Mouse (Mus musculus) bone marrow, adult 2 months (tissue): ENCODE results near the gene Gm45837. TPM values are rescaled to one million over a fixed set of nuclear protein-coding genes. Genes with fewer than 3 reads are reported as not detected.

Experiments used
- H3K27ac ChIP-seq: fragments of 200-500 bp; 2 replicates; pipeline ENCODE4 v1.5.1; 2012; ENCODE audit warnings: low read depth, mild to moderate bottlenecking, control low read depth, inconsistent platforms, low read length; ENCODE audit not compliant: control insufficient read depth, poor library complexity, insufficient read depth
- H3K4me1 ChIP-seq: fragments of 200-500 bp; 2 replicates; pipeline ENCODE4 v1.6.1; 2011; ENCODE audit warnings: low read length; ENCODE audit not compliant: control insufficient read depth, insufficient read depth
- H3K4me3 ChIP-seq: fragments of 200-500 bp; replicated peaks from 2 replicates; pipeline ENCODE3; 2011; ENCODE audit warnings: mild to moderate bottlenecking, low read depth, low read length, control low read depth; ENCODE audit not compliant: control insufficient read depth
- CTCF ChIP-seq: fragments of 200-500 bp; IDR thresholded peaks from 2 replicates; pipeline ENCODE4 v1.5.1; 2011; ENCODE audit warnings: low read length, control low read depth; ENCODE audit not compliant: control insufficient read depth, insufficient read depth
- POLR2A ChIP-seq: fragments of 200-500 bp; IDR thresholded peaks from 2 replicates; pipeline ENCODE4 v1.6.1; 2011; ENCODE audit warnings: low read depth, mild to moderate bottlenecking, control low read depth, low read length, borderline replicate concordance; ENCODE audit not compliant: control insufficient read depth
- WGBS: fragments of 180-500 bp; shearing (Covaris S2); methylation state at CpG from one replicate; pipeline ENCODE4 v1.1.7; 2018; 5-methylcytosine and 5-hydroxymethylcytosine counted together
- polyA plus RNA-seq: library from polyadenylated mRNA; stranded (reverse); fragments of >200 nt; gene quantifications from 2 replicates; pipeline ENCODE4 v1.2.4, GENCODE M21; 2011; ENCODE audit warnings: low replicate concordance; ENCODE audit not compliant: missing spikeins, insufficient read depth, insufficient read length

The Gm45837 gene
- polyA plus RNA-seq, 1 experiment: 43.8 TPM

DNA sequence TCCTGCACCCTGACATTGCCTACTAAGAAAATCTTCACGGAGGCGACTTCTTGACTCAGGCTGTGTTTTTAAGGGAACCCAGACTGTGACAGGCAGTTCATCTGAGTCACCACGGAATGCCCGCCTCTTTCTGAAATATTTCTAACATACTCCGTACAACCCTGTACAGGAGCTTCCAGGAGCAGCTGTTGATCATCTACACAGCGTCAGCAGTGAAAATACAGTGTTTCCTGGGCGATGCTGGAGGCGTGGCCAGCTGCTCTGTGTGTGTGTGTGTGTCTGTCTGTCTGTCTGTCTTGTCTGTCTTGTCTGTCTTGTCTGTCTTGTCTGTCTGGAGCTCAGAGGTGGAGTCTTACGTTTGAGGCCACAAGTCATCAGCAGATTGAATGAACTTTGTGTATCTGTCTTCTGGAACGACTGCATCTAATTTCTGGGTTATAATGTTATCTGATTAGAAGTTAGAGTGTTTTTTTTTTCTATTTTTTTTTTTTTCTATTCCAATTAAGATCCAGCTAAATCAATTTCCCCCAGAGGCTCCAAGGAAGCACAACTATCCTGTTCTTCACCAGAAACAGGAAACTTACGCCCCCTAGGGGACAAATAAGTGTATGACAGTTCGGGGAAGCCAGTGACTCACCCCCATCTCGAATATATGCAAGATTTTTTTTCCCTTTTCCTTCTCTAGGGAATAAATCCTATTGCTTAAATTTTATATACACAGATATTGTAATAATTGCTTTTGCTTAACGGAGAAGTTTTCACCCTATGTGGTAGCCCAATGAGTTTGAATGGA, 127.7 kb downstream of the Gm45837 start:
- no peak for TF ChIP-seq CTCF
- Histone ChIP-seq H3K4me3 (peak overlapping the region; percentile 9), H3K27ac (no peak overlapping the region), H3K4me1 (no peaks in the 10 kb centered on the region; the same call in 1 of the 2 replicates)
- WGBS: 19% methylated on average over 14 of the region's 14 CpGs

DNA sequence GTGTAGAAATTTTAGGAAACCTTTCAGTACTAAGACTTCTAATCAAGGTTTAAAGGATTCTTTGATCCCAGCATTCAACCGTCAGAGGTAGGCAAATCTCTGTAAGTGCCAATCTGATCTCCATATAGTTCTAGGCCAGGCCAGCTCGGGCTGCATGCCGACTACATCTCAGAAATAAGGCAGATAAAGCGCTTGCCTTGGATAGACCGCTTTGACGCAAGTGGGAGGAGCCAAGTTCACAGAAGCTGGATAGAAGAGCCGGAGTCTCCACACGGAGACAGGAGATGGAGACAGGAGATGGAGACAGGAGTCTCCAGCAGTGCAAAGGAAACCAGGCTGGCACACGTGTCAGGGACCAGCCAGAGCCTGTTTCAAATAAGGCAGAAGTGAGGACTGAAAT, 129.1 kb downstream of the Gm45837 start:
- 81% methylated on average over 9 of the region's 9 CpGs for WGBS
- TF ChIP-seq POLR2A (no peak), CTCF (no peak)

DNA sequence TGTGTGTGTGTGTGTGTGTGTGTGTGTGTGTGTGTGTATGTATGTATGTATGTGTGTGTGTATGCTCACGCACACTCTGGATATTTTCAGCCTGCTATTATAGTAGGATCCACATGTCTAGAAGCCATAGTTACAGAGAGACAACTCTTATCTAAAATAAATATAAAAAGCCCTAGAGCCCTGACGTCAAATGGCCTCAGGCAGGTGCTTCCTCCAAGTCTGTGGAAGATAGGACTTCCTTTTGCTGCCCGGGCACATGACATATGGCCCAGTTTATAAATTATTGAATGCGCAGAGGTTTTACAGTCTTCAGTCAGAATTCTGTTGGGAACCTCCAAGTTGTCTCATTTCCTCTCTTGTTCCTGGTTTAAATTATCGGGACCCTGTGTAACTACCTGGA, 130.0 kb downstream of the Gm45837 start:
- TF ChIP-seq POLR2A (no peak), CTCF (no peak)
- H3K4me1 ChIP-seq: no peaks in the 10 kb centered on the region; the same call in 1 of the 2 replicates
- 13% methylated on average over 5 of the region's 5 CpGs for WGBS

More for the DNA sequence above, 129.1 kb downstream of the Gm45837 start:
- Histone ChIP-seq H3K27ac (no peak overlapping the region), H3K4me1 (no peaks in the 10 kb centered on the region; the same call in 1 of the 2 replicates), H3K4me3 (no peak overlapping the region)

GRCm38 (mm10) chr7:101541132-101541531, 130.4 kb downstream of the Gm45837 start:
- Histone ChIP-seq H3K4me1 (no peaks in the 10 kb centered on the region; the same call in 1 of the 2 replicates), H3K4me3 (no peak overlapping the region), H3K27ac (no peak overlapping the region)
- 2% methylated on average over 11 of the region's 11 CpGs for WGBS
- TF ChIP-seq POLR2A (no peak), CTCF (peak; percentile 66)

More for the DNA sequence above, 130.0 kb downstream of the Gm45837 start:
- Histone ChIP-seq H3K27ac (no peak overlapping the region), H3K4me3 (no peak overlapping the region)

- 88% methylated on average over 10 of the region's 10 CpGs for WGBS
- no peak overlapping the region for H3K4me3 ChIP-seq
- TF ChIP-seq CTCF: no peak
- no peak for TF ChIP-seq POLR2A
- no peaks in the 10 kb centered on the region; the same call in 1 of the 2 replicates for H3K4me1 ChIP-seq
- H3K27ac ChIP-seq: no peak overlapping the region
These were observed 131.0 kb downstream of the Gm45837 start for GRCm38 (mm10) chr7:101541734-101542133.

GRCm38 (mm10) chr7:101547651-101548050, 137.0 kb downstream of the Gm45837 start:
- Histone ChIP-seq H3K4me1 (no peaks in the 10 kb centered on the region; the same call in 1 of the 2 replicates), H3K4me3 (no peak overlapping the region), H3K27ac (no peak overlapping the region)
- WGBS: 48% methylated on average over 3 of the region's 3 CpGs
- TF ChIP-seq POLR2A: no peak
- TF ChIP-seq CTCF: no peak

DNA sequence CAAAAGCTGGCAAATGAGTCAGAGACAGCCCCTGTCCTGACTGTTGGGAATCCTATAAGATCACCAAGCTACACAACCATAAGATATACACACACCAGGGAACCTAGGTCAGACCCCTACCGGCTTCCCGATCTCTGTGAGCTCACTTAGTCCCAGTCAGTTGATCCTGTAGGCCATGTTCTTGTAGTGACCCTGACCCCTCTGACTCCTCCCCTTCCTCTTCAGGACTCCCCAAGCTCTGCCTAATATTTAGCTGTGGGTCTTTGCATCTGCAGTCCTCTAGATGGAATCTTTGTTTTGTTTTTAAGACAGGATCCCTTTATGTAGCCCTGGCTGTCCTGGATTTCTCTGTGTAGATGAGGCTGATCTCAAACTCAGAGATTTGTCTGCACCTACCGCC, 138.6 kb downstream of the Gm45837 start:
- WGBS: 82% methylated on average over 3 of the region's 3 CpGs
- TF ChIP-seq CTCF (no peak), POLR2A (no peak)
- H3K4me1 ChIP-seq: no peaks in the 10 kb centered on the region; the same call in 1 of the 2 replicates
- H3K27ac ChIP-seq: no peak overlapping the region
- H3K4me3 ChIP-seq: no peak overlapping the region

DNA sequence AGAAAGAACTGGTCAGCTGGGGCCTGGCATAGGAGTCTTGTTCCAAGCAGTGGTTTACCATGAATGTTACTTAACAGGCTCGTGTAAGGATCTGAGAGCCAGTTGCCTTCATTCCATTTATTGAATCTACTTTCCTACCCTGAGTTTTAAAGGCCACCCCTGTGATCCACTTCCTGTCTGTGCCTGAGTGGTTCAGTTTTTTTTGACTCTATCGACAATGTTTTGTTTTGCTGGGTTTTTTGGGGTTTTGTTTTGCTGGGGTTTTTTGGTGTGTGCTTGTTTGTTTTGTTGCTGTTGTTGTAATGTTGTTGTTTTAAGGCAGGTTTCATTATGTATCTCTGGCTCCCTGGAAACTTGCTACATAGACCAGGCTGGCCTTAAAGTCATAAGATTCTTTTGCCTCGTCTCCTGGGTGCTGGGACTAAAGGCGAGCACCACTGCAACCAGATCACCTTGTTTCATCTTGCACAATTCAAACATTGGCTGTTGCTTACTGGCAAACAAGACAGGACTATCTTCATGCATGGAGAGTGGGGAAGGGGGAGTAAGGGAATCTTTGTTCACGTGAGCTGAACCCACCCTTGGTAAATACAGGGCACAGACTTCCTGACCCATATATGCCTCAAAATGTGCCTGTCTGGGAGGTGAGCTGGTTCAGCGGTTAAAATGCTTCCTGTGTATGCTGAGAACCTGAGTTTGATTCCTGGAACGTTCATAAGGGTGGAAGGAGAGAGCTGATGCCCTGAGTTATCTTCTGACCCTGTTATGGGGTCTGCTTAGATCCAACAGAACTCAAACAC, 140.2 kb downstream of the Gm45837 start:
- no peak overlapping the region for H3K27ac ChIP-seq
- TF ChIP-seq CTCF: no peak
- TF ChIP-seq POLR2A: no peak
- no peaks in the 10 kb centered on the region; the same call in 1 of the 2 replicates for H3K4me1 ChIP-seq
- WGBS: 21% methylated on average over 7 of the region's 7 CpGs
- H3K4me3 ChIP-seq: no peak overlapping the region
